Mouse (Mus musculus) heart, adult 2 months (tissue): ENCODE data around the gene Slc5a8.

Experiments used
- CTCF ChIP-seq: fragments of 200-600 bp; IDR thresholded peaks from 2 replicates; pipeline ENCODE4 v1.8.1; 2022; ENCODE audit warnings: antibody characterized with exemption, mild to moderate bottlenecking, moderate library complexity
- POLR2A ChIP-seq: fragments of 200-500 bp; IDR thresholded peaks from 2 replicates; pipeline ENCODE4 v1.6.1; 2011; ENCODE audit warnings: mild to moderate bottlenecking, low read depth, low read length, control low read depth; ENCODE audit not compliant: insufficient read depth

- no peak for TF ChIP-seq CTCF
- no peak for TF ChIP-seq POLR2A
Observed at GRCm38 (mm10) chr10:88950297-88950653, 64.5 kb downstream of the Slc5a8 start.
